Mouse (Mus musculus) thymus, postnatal 0 days (tissue): ENCODE measurements around the gene Bik. TPM values are rescaled to one million over a fixed set of nuclear protein-coding genes. Genes with fewer than 3 reads are reported as not detected.

Experiments
- DNase-seq: peaks from one replicate; pipeline ENCODE4 v3.0.0-alpha.2; 2015; ENCODE audit warnings: low spot score
- microRNA-seq: library from miRNA; unstranded; fragments of <30 nt; microRNA quantifications from one replicate; pipeline ENCODE4, GENCODE M21; 2016; ENCODE audit warnings: borderline number of aligned reads
- polyA plus RNA-seq: library from polyadenylated mRNA; unstranded; fragments of >200 nt; fragmentation: Nextera tagmentation; extraction: Ambion mirVana; gene quantifications from 2 replicates; pipeline ENCODE4 v1.2.1, GENCODE M21; 2015

The Bik gene
- polyA plus RNA-seq, 1 experiment from 2014 or later: 4.3 TPM

- peak; percentile 60 for DNase-seq
Observed at GRCm38 (mm10) chr15:83583419-83584156, 56.9 kb downstream of the Bik start.

- no peak for DNase-seq
Observed at GRCm38 (mm10) chr15:83584741-83585220, 58.1 kb downstream of the Bik start.

- no peak for DNase-seq
Observed at GRCm38 (mm10) chr15:83590841-83591240, 64.2 kb downstream of the Bik start.

- no peak for DNase-seq
Observed at GRCm38 (mm10) chr15:83591758-83592157, 65.1 kb downstream of the Bik start.

- DNase-seq: no peak
Observed at GRCm38 (mm10) chr15:83592260-83593188, 65.9 kb downstream of the Bik start.

GRCm38 (mm10) chr15:83593189-83593585, 66.5 kb downstream of the Bik start:
- no peak for DNase-seq

- peak; percentile 52 for DNase-seq
Observed at GRCm38 (mm10) chr15:83593702-83594512, 67.2 kb downstream of the Bik start.

Small RNA genes lying within 50 kb of the gene (microRNA-seq; reads per million reads assigned to microRNA genes)
- not detected for gene Gm24575

Other genes with a start within 250 kb of the Bik start
- gene Arfgap3, start 176.6 kb upstream of the Bik start, polyA plus RNA-seq: 16.4 and 18.3 TPM in 2 replicates
- gene Pacsin2, start 62.3 kb upstream of the Bik start, polyA plus RNA-seq: 24.7 and 24.8 TPM in 2 replicates
- 8.9 and 11.8 TPM in 2 replicates for gene Ttll1, start 16.0 kb upstream of the Bik start, polyA plus RNA-seq
- 295 and 320 TPM in 2 replicates for gene Tspo, start 36.7 kb downstream of the Bik start, polyA plus RNA-seq
- 30.9 and 34.4 TPM in 2 replicates for gene Mcat, start 36.9 kb downstream of the Bik start, polyA plus RNA-seq
- gene Ttll12, start 68.3 kb downstream of the Bik start, polyA plus RNA-seq: 39.1 and 39.2 TPM in 2 replicates
- gene Scube1, start 198.2 kb downstream of the Bik start, polyA plus RNA-seq: 0.13 and 0.35 TPM in 2 replicates